Mouse (Mus musculus) heart, adult 2 months (tissue): Measurements from ENCODE around the gene Fntb.

ENCODE experiments used
- CTCF ChIP-seq: fragments of 200-600 bp; IDR thresholded peaks from 2 replicates; pipeline ENCODE4 v1.8.1; 2022; ENCODE audit warnings: antibody characterized with exemption, mild to moderate bottlenecking, moderate library complexity
- EP300 ChIP-seq: fragments of 200-500 bp; IDR thresholded peaks from 2 replicates; pipeline ENCODE4 v1.6.1; 2011; ENCODE audit warnings: low read depth, low read length, control low read depth; ENCODE audit not compliant: insufficient read depth
- POLR2A ChIP-seq: fragments of 200-500 bp; IDR thresholded peaks from 2 replicates; pipeline ENCODE4 v1.6.1; 2011; ENCODE audit warnings: mild to moderate bottlenecking, low read depth, low read length, control low read depth; ENCODE audit not compliant: insufficient read depth

- TF ChIP-seq CTCF (no peak), POLR2A (no peak), EP300 (no peak)
These were observed 99.9 kb downstream of the Fntb start for GRCm38 (mm10) chr12:76865266-76865665.
